Mouse (Mus musculus) midbrain, postnatal 0 days (tissue): ENCODE data around the gene Senp6. TPM values are rescaled to one million over a fixed set of nuclear protein-coding genes. Genes with fewer than 3 reads are reported as not detected.
"Not testable (repeated sequence)": the region's sequence is repeated elsewhere in the genome, so short reads cannot be mapped to it uniquely, and the experiment has no call there.

Source experiments
- ATAC-seq: fragments of 200-750 bp; cut with Nextera tagmentation; 2 replicates; pipeline ENCODE4 v1.8.0; 2017; ENCODE audit warnings: moderate number of reproducible peaks, mild to moderate bottlenecking, moderate TSS enrichment, moderate library complexity; ENCODE audit not compliant: low FRiP score
- DNase-seq: peaks from one replicate; pipeline ENCODE4 v3.0.0-alpha.2; 2015; ENCODE audit warnings: low spot score
- H3K27ac ChIP-seq: fragments of 300-500 bp; sonication (generic); 2 replicates; pipeline ENCODE4 v1.5.1; 2014; ENCODE audit warnings: low read depth, mild to moderate bottlenecking, low read length, mixed read lengths
- H3K27me3 ChIP-seq: fragments of 300-500 bp; sonication (generic); 2 replicates; pipeline ENCODE4 v1.6.1; 2014; ENCODE audit warnings: low read length, control low read depth, mixed read lengths; ENCODE audit not compliant: insufficient read depth
- H3K36me3 ChIP-seq: fragments of 300-500 bp; sonication (generic); 2 replicates; pipeline ENCODE4 v1.6.1; 2014; ENCODE audit warnings: low read length, control low read depth, mixed read lengths; ENCODE audit not compliant: insufficient read depth
- H3K4me1 ChIP-seq: fragments of 300-500 bp; sonication (generic); 2 replicates; pipeline ENCODE4 v1.6.1; 2014; ENCODE audit warnings: mild to moderate bottlenecking, control low read depth, antibody characterized with exemption, low read length, mixed read lengths; ENCODE audit not compliant: insufficient read depth
- H3K4me2 ChIP-seq: fragments of 300-500 bp; sonication (generic); 2 replicates; pipeline ENCODE4 v1.6.1; 2014; ENCODE audit warnings: low read depth, mild to moderate bottlenecking, low read length, mixed read lengths; ENCODE audit not compliant: poor library complexity, severe bottlenecking
- H3K4me3 ChIP-seq: fragments of 300-500 bp; sonication (generic); 2 replicates; pipeline ENCODE4 v1.5.1; 2014; ENCODE audit warnings: low read depth, mild to moderate bottlenecking, low read length, moderate library complexity
- H3K9ac ChIP-seq: fragments of 300-500 bp; sonication (generic); replicated peaks from 2 replicates; pipeline ENCODE4 v1.6.1; 2014; ENCODE audit warnings: mild to moderate bottlenecking, low read length, moderate library complexity, mixed read lengths; ENCODE audit not compliant: poor library complexity, severe bottlenecking
- H3K9me3 ChIP-seq: fragments of 300-500 bp; sonication (generic); 2 replicates; pipeline ENCODE4 v1.6.1; 2016; ENCODE audit warnings: low read length, control low read depth
- CTCF ChIP-seq: IDR thresholded peaks from 2 replicates; pipeline ENCODE4 v1.5.1; 2016; ENCODE audit warnings: antibody characterized with exemption, mild to moderate bottlenecking
- WGBS: fragments of 180-500 bp; shearing (Covaris S2); extraction: QIAGEN DNeasy Blood & Tissue Kit; methylation state at CpG from one replicate; pipeline ENCODE4 v1.1.7; 2014; 5-methylcytosine and 5-hydroxymethylcytosine counted together
- polyA plus RNA-seq: library from polyadenylated mRNA; unstranded; fragments of >200 nt; fragmentation: Nextera tagmentation; extraction: Ambion mirVana; gene quantifications from 2 replicates; pipeline ENCODE4 v1.2.1, GENCODE M21; 2015
- total RNA-seq: library from RNA; depleted of rRNA; stranded (reverse); fragments of >200 nt; gene quantifications from 2 replicates; pipeline ENCODE4 v1.2.3, GENCODE M21; 2014

The Senp6 gene
- total and polyA plus RNA-seq, 2 experiments from 2014 or later, result 43.7 to 88.0 TPM

DNA sequence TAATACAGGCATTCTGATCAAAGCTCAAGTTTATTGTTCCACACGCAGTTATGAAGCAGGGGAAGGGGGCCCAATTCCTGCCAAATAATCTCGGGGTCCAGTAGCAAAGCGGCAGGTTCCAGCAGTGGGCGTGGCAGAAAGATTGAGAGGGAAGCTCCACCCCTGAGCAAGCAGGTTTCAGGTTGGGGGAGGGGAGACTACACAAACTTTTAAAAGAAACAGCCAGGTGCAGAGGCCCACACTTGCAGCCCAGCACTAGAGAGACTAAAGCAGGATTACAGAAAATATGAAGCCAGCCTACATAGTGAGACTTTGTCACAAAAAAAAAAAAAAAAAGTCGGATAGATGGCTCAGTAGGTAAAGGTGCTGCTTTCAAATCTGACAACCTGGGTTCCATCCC lies 13.8 kb upstream of the Senp6 start:
- no peaks in the 10 kb centered on the region for H3K9me3 ChIP-seq
- H3K27ac ChIP-seq, result no peak overlapping the region
- no peaks in the 10 kb centered on the region for H3K27me3 ChIP-seq
- no peaks in the 10 kb centered on the region for H3K4me1 ChIP-seq
- 84% methylated on average over 5 of the region's 5 CpGs for WGBS
- no peaks in the 10 kb centered on the region for H3K36me3 ChIP-seq
- ATAC-seq, result no peak
- no peak overlapping the region for H3K4me2 ChIP-seq
- no peak for TF ChIP-seq CTCF
- H3K9ac ChIP-seq, result no peak overlapping the region
- no peak for DNase-seq
- H3K4me3 ChIP-seq, result no peak overlapping the region

DNA sequence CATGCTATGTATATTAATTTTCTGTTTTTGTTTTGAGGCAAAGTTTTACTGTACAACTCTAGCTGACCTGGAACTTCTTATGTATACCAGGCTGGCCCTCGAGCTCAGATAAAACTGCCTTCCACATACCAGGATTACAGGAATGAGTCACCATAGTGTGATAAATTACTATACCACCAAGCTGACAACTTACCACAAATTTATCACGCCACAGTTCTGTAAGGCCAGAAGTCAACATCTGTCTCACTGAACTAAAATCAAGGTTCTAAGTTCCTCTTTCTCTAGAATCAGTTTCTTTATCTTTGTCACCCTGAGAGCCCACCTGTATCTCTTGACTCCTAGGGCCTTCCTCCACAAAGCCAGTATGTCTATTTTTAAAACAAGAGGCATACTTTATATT lies 9.0 kb upstream of the Senp6 start:
- no peak overlapping the region for H3K4me2 ChIP-seq
- TF ChIP-seq CTCF, result no peak
- no peak for ATAC-seq

DNA sequence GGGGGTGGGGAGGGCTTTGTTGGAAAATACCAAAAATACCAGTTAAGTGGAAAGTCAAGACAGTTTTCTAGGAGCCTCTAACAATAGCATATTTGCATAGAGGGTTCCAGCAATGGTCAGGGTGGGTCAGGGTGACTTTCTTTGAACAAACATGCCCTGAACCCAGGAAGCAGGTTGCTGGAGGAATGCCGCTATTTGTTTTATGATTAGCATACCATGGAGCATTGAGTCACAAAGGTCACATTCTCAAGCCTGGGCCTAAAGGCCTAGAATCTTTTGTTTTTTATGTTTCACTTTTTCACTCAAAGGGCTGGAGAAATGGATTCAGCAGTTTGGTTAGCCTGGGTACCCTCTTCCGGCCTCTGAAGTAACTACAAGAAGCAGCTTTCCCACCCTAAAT lies 1.2 kb upstream of the Senp6 start:
- not testable (repeated sequence) for H3K4me1 ChIP-seq, H3K36me3 ChIP-seq, ATAC-seq, H3K4me2 ChIP-seq, H3K4me3 ChIP-seq, H3K9ac ChIP-seq, H3K27me3 ChIP-seq, DNase-seq, H3K9me3 ChIP-seq
- WGBS, result 93% methylated on average over 2 of the region's 2 CpGs
- 0 out of 2 replicates have a peak overlapping the region, but pooled peaks have one; percentile 100 for H3K27ac ChIP-seq

More for the DNA sequence above, 9.0 kb upstream of the Senp6 start:
- Histone ChIP-seq H3K9ac (no peak overlapping the region), H3K4me3 (no peak overlapping the region), H3K36me3 (no peaks in the 10 kb centered on the region), H3K4me1 (no peaks in the 10 kb centered on the region), H3K27me3 (no peaks in the 10 kb centered on the region), H3K27ac (no peak overlapping the region), H3K9me3 (no peaks in the 10 kb centered on the region)
- no peak for DNase-seq
- 89% methylated on average over 2 of the region's 2 CpGs for WGBS

DNA sequence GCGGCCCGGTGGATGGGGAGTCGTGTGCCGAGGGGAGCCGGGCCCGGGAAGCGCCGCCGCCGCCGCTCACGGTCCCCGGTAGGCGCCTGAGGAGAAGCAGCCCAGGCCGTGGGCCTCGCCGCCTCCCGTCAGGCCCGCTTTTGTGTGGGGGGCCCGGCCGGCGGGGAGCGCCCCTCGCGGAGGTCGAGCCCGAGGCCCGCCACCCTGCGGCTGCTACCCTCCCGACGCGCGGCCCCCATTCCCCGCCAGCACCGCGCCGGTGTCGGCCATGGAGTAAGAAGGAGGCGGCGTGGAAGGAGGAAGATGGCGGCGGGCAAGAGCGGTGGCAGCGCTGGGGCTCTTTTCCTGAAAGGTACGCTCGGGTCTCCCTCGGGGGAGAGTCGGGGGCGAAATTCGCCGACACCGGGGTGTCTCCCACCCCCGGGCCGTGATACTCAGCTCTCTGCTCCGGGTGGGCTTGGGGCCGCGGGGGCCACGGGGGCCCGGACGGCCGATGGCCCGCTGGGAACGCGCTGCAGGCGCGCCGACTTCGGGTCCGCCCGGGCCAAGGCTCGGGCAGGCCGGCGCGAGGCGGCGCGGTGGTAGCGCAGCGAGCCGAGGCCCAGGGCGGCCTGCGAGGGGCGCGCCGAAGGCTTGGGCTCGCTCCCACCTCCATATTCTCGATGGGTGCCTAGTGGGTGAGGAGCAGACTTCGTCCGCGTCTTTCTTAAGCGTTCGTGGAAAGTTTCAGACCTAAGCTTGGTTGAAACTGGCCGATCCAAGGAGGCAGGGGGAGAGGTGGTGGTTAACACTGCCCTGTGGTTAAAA lies 721 bp downstream of the Senp6 start:
- H3K9ac ChIP-seq, result peak overlapping the region; percentile 99
- H3K36me3 ChIP-seq, result no peaks in the 10 kb centered on the region
- H3K9me3 ChIP-seq, result no peaks in the 10 kb centered on the region
- peak overlapping the region; percentile 62 for H3K4me2 ChIP-seq
- ATAC-seq, result peak; percentile 81
- H3K27me3 ChIP-seq, result no peaks in the 10 kb centered on the region
- peak; percentile 60 for DNase-seq
- peak overlapping the region; percentile 100 for H3K27ac ChIP-seq
- 0 out of 2 replicates have a peak, but pooled peaks have one; percentile 4 for TF ChIP-seq CTCF
- peak overlapping the region; percentile 73 for H3K4me3 ChIP-seq
- under 1% methylated on average over 80 of the region's 93 CpGs for WGBS
- H3K4me1 ChIP-seq, result peaks cover 13% of the 10 kb centered on the region; the same call in 1 of the 2 replicates

DNA sequence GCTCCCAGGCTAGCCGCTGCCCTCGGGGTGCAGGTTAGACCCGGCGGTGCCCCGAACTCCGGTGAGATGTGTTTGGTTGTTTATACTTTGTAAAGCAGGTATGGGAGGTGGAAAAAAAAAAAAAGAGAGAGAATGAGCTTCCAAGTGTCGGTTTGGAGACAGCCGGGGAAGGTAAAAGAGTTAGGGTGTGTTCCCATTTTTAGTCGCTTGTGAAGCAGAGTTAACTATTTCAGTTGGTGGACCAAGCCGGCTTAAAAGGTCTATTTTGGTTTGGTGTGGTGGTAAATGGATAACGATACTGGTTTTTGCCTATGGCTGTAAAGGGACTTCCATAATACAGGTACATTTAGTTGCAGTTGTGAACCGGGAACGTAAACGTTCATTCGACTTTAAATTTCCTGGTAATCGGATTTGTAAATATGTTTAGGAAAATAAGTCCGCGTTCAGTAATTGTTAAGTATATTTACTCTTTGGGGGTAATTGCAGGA lies 1.4 kb downstream of the Senp6 start:
- H3K4me3 ChIP-seq, result peak overlapping the region; percentile 73
- H3K27ac ChIP-seq, result peak overlapping the region; percentile 100
- H3K4me1 ChIP-seq, result peaks cover 13% of the 10 kb centered on the region; the same call in 1 of the 2 replicates
- no peak for DNase-seq
- no peak for ATAC-seq
- peak overlapping the region; percentile 99 for H3K9ac ChIP-seq
- no peaks in the 10 kb centered on the region for H3K27me3 ChIP-seq
- TF ChIP-seq CTCF, result no peak
- peak overlapping the region; percentile 62 for H3K4me2 ChIP-seq
- WGBS, result under 1% methylated on average over 18 of the region's 18 CpGs
- no peaks in the 10 kb centered on the region for H3K9me3 ChIP-seq
- H3K36me3 ChIP-seq, result no peaks in the 10 kb centered on the region

DNA sequence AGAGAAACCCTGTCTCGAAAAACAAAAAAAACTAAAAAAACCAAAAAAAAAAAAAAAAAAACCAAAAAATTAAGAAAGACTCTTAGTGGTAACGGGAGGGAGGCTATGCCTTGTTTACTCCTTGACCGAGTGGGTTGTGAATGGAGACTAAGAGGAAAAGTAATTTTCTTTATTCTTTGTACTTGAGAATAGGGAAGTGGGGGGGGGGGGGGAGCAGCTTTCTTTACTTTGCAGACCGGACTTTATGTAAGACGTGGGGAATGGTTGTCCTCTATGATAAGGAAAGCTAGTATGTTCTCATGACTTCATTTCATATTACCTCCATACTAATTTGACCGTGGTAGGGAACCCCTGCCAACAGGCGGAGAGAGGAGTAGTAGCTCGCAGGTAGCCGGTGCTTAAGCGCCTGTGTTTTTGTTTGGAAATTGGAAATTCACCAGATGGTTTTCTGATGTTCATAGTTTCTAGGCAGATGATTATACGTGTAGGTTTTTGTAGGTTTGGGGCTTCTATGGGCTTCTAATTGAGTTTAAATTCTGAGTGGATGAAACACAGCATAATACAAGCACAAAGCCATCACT lies 2.1 kb downstream of the Senp6 start:
- peaks cover 13% of the 10 kb centered on the region; the same call in 1 of the 2 replicates for H3K4me1 ChIP-seq
- no peaks in the 10 kb centered on the region for H3K27me3 ChIP-seq
- peak overlapping the region; percentile 62 for H3K4me2 ChIP-seq
- H3K9me3 ChIP-seq, result no peaks in the 10 kb centered on the region
- H3K9ac ChIP-seq, result peak overlapping the region; percentile 99
- no peak for ATAC-seq
- no peaks in the 10 kb centered on the region for H3K36me3 ChIP-seq
- WGBS, result 42% methylated on average over 11 of the region's 11 CpGs
- no peak for TF ChIP-seq CTCF
- H3K27ac ChIP-seq, result no peak overlapping the region
- peak overlapping the region; percentile 73 for H3K4me3 ChIP-seq
- DNase-seq, result no peak
